Mouse (Mus musculus) hindbrain, embryonic 14.5 days (tissue): ENCODE data around the gene Bdnf. TPM values are rescaled to one million over a fixed set of nuclear protein-coding genes. Genes with fewer than 3 reads are reported as not detected.
A peak's percentile ranks its signal among the peaks of the same experiment; 100 is the strongest.

Experiments used
- ATAC-seq: fragments of 200-750 bp; cut with Nextera tagmentation; 2 replicates; pipeline ENCODE4 v1.8.0; 2017; ENCODE audit warnings: moderate number of reproducible peaks, mild to moderate bottlenecking, moderate TSS enrichment, moderate library complexity; ENCODE audit not compliant: low FRiP score
- DNase-seq: peaks from one replicate; pipeline ENCODE4 v3.0.0-alpha.2; 2015; ENCODE audit warnings: low spot score
- H3K27ac ChIP-seq: fragments of 300-500 bp; sonication (generic); 2 replicates; pipeline ENCODE4 v1.5.1; 2014; ENCODE audit warnings: mild to moderate bottlenecking, moderate library complexity
- H3K27me3 ChIP-seq: fragments of 300-500 bp; sonication (generic); 2 replicates; pipeline ENCODE4 v1.6.1; 2014; ENCODE audit warnings: mild to moderate bottlenecking, low read length, mixed read lengths; ENCODE audit not compliant: control insufficient read depth, insufficient read depth
- H3K36me3 ChIP-seq: fragments of 300-500 bp; sonication (generic); replicated peaks from 2 replicates; pipeline ENCODE4 v1.6.1; 2014; ENCODE audit not compliant: control insufficient read depth, insufficient read depth
- H3K4me1 ChIP-seq: fragments of 300-500 bp; sonication (generic); replicated peaks from 2 replicates; pipeline ENCODE4 v1.6.1; 2014; ENCODE audit warnings: antibody characterized with exemption, low read length, mixed read lengths; ENCODE audit not compliant: control insufficient read depth, insufficient read depth
- H3K4me2 ChIP-seq: fragments of 300-500 bp; sonication (generic); replicated peaks from 2 replicates; pipeline ENCODE4 v1.6.1; 2014; ENCODE audit warnings: mild to moderate bottlenecking, moderate library complexity
- H3K4me3 ChIP-seq: fragments of 300-500 bp; sonication (generic); replicated peaks from 2 replicates; pipeline ENCODE4 v1.5.1; 2014; ENCODE audit warnings: mild to moderate bottlenecking, low read length
- H3K9ac ChIP-seq: fragments of 300-500 bp; sonication (generic); 2 replicates; pipeline ENCODE4 v1.6.1; 2014
- H3K9me3 ChIP-seq: fragments of 300-500 bp; sonication (generic); 2 replicates; pipeline ENCODE4 v1.6.1; 2016; ENCODE audit warnings: low read length; ENCODE audit not compliant: control insufficient read depth
- WGBS: fragments of 180-500 bp; shearing (Covaris S2); extraction: QIAGEN DNeasy Blood & Tissue Kit; methylation state at CpG from one replicate; pipeline ENCODE4 v1.1.7; 2014; 5-methylcytosine and 5-hydroxymethylcytosine counted together
- polyA plus RNA-seq: library from polyadenylated mRNA; unstranded; fragments of >200 nt; fragmentation: Nextera tagmentation; extraction: Ambion mirVana; gene quantifications from 2 replicates; pipeline ENCODE4 v1.2.1, GENCODE M21; 2014

Bdnf gene
- polyA plus RNA-seq, 1 experiment from 2014 or later = 4.2 TPM

DNA sequence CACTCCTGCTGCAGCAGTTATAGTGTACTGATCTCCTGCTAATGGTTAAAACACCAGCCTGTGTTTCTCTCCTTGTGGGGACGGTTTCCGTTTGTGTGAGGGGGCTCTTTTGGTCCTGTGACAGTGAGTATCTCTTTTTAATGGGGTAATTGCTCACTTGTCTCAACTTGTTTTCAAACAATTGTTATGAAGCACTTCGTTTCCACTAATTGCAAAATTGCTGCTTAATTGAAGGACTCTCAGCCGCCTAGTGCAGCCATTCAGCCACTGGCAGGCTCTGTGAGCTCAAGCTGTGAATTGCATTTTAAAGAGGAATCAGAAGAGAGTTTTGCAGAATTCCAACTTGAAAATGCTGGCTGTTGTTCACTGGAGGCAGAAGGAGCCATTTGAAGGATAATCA is 22.7 kb downstream of the Bdnf start:
- H3K36me3 ChIP-seq = no peaks in the 10 kb centered on the region
- ATAC-seq (no peak), DNase-seq (no peak)
- no peak overlapping the region for H3K27ac ChIP-seq
- H3K4me3 ChIP-seq = no peak overlapping the region
- H3K4me1 ChIP-seq = peaks cover 16% of the 10 kb centered on the region
- H3K9me3 ChIP-seq = no peaks in the 10 kb centered on the region
- H3K27me3 ChIP-seq = peaks cover 14% of the 10 kb centered on the region; the same call in 1 of the 2 replicates
- no peak overlapping the region for H3K9ac ChIP-seq
- 6% methylated on average over 4 of the region's 4 CpGs for WGBS
- H3K4me2 ChIP-seq = peak overlapping the region; percentile 24

DNA sequence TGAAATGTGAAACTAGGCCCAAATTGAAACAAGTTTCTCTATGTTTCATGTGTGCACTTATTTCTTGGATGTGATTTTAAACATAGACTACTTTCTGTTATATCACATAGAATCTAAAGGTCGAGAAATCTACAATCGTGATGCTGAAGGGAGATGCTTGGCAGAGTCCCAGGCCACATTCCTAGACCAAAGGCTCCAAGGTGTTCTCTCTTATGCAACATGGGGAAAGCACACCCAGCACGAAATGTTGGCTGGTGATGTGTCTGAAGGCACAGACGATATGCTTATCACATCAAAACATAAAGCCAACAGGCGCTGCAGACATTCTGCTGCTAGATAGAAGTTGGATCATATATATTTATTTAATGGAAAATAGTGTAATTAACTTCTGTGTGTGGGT is 25.8 kb downstream of the Bdnf start:
- H3K36me3 ChIP-seq = no peaks in the 10 kb centered on the region
- no peaks in the 10 kb centered on the region for H3K4me1 ChIP-seq
- H3K9me3 ChIP-seq = no peaks in the 10 kb centered on the region
- H3K27me3 ChIP-seq = 0 out of 2 replicates have a peak, but pooled peaks cover 5% of the 10 kb centered on the region
- H3K4me2 ChIP-seq = no peak overlapping the region
- no peak overlapping the region for H3K9ac ChIP-seq
- WGBS = 85% methylated on average over 5 of the region's 5 CpGs
- no peak for ATAC-seq
- no peak for DNase-seq
- H3K4me3 ChIP-seq = no peak overlapping the region
- no peak overlapping the region for H3K27ac ChIP-seq

- ATAC-seq (no peak), DNase-seq (no peak)
- no peak overlapping the region for H3K4me3 ChIP-seq
- H3K9me3 ChIP-seq = no peaks in the 10 kb centered on the region
- no peaks in the 10 kb centered on the region for H3K27me3 ChIP-seq
- no peaks in the 10 kb centered on the region for H3K36me3 ChIP-seq
- H3K4me1 ChIP-seq = no peaks in the 10 kb centered on the region
- H3K9ac ChIP-seq = no peak overlapping the region
- H3K4me2 ChIP-seq = no peak overlapping the region
- H3K27ac ChIP-seq = no peak overlapping the region
- WGBS = 88% methylated on average over 4 of the region's 4 CpGs
Measured at GRCm38 (mm10) chr2:109703588-109703987, 29.1 kb downstream of the Bdnf start.

- no peak overlapping the region for H3K27ac ChIP-seq
- H3K36me3 ChIP-seq = no peaks in the 10 kb centered on the region
- no peak overlapping the region for H3K4me2 ChIP-seq
- WGBS = 93% methylated on average over 5 of the region's 5 CpGs
- no peaks in the 10 kb centered on the region for H3K27me3 ChIP-seq
- no peak overlapping the region for H3K9ac ChIP-seq
- ATAC-seq (no peak), DNase-seq (no peak)
- H3K4me3 ChIP-seq = no peak overlapping the region
- no peaks in the 10 kb centered on the region for H3K9me3 ChIP-seq
- no peaks in the 10 kb centered on the region for H3K4me1 ChIP-seq
Measured at GRCm38 (mm10) chr2:109704053-109704452, 29.6 kb downstream of the Bdnf start.

- Histone ChIP-seq H3K36me3 (no peaks in the 10 kb centered on the region), H3K4me2 (no peak overlapping the region), H3K9ac (no peak overlapping the region), H3K27ac (no peak overlapping the region), H3K4me1 (no peaks in the 10 kb centered on the region), H3K9me3 (no peaks in the 10 kb centered on the region), H3K27me3 (no peaks in the 10 kb centered on the region), H3K4me3 (no peak overlapping the region)
- DNase-seq = no peak
- 69% methylated on average over 8 of the region's 8 CpGs for WGBS
- ATAC-seq = no peak
Measured at GRCm38 (mm10) chr2:109706524-109706923, 32.0 kb downstream of the Bdnf start.

- H3K9me3 ChIP-seq = no peaks in the 10 kb centered on the region
- H3K9ac ChIP-seq = no peak overlapping the region
- no peak overlapping the region for H3K4me2 ChIP-seq
- H3K36me3 ChIP-seq = no peaks in the 10 kb centered on the region
- ATAC-seq (no peak), DNase-seq (no peak)
- H3K4me1 ChIP-seq = no peaks in the 10 kb centered on the region
- no peaks in the 10 kb centered on the region for H3K27me3 ChIP-seq
- 91% methylated on average over 7 of the region's 7 CpGs for WGBS
- H3K4me3 ChIP-seq = no peak overlapping the region
- no peak overlapping the region for H3K27ac ChIP-seq
Measured at GRCm38 (mm10) chr2:109709346-109709745, 34.8 kb downstream of the Bdnf start.

DNA sequence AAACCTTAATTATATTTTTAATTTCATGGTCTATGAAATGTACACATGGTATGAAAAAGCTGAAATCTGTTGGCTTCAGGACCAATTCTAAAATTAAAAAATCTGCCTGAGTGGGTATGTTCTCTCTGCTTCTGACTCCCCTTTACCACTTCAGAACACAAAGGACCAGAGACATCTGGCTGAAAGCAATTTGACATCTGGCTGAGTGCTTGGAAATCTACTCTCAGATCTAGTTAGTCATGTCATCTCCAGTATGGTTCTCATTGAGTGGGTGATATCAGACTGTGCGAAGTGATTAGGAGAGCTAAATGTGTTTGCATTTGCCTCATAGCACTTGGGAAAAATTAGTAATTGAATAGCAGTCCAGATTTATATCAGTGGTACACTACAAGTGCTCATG is 36.5 kb downstream of the Bdnf start:
- no peak overlapping the region for H3K9ac ChIP-seq
- no peaks in the 10 kb centered on the region for H3K36me3 ChIP-seq
- DNase-seq (no peak), ATAC-seq (no peak)
- H3K4me1 ChIP-seq = no peaks in the 10 kb centered on the region
- no peak overlapping the region for H3K4me3 ChIP-seq
- H3K27me3 ChIP-seq = no peaks in the 10 kb centered on the region
- H3K27ac ChIP-seq = no peak overlapping the region
- WGBS = 89% methylated on average over 1 of the region's 1 CpGs
- H3K9me3 ChIP-seq = no peaks in the 10 kb centered on the region
- no peak overlapping the region for H3K4me2 ChIP-seq

DNA sequence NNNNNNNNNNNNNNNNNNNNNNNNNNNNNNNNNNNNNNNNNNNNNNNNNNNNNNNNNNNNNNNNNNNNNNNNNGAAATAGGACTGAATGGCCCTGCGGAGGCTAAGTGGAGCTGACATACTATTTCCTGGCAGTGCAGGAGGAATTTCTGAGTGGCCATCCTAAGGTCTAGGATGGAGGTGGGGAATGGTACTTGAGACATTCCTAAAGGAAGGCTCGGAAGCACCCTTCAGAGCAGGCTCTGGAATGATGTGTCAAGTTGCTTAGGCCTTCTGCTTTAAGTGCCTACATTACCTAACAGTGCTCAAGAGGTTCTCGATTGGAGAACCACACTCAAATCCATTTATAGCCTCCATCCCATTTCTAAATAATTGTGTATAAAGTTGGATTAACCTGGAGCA is 50.8 kb downstream of the Bdnf start:
- no peak overlapping the region for H3K4me3 ChIP-seq
- no peaks in the 10 kb centered on the region for H3K36me3 ChIP-seq
- H3K9ac ChIP-seq = no peak overlapping the region
- H3K9me3 ChIP-seq = no peaks in the 10 kb centered on the region
- ATAC-seq = no peak
- H3K27me3 ChIP-seq = no peaks in the 10 kb centered on the region
- no peak overlapping the region for H3K27ac ChIP-seq
- DNase-seq = no peak
- WGBS = 91% methylated on average over 3 of the region's 3 CpGs
- H3K4me1 ChIP-seq = no peaks in the 10 kb centered on the region
- no peak overlapping the region for H3K4me2 ChIP-seq

GRCm38 (mm10) chr2:109725831-109726230 is 51.3 kb downstream of the Bdnf start:
- no peak overlapping the region for H3K9ac ChIP-seq
- no peak overlapping the region for H3K27ac ChIP-seq
- H3K36me3 ChIP-seq = no peaks in the 10 kb centered on the region
- no peak overlapping the region for H3K4me2 ChIP-seq
- H3K4me3 ChIP-seq = no peak overlapping the region
- no peaks in the 10 kb centered on the region for H3K9me3 ChIP-seq
- ATAC-seq (no peak), DNase-seq (no peak)
- WGBS = 65% methylated on average over 6 of the region's 6 CpGs
- no peaks in the 10 kb centered on the region for H3K4me1 ChIP-seq
- H3K27me3 ChIP-seq = no peaks in the 10 kb centered on the region

GRCm38 (mm10) chr2:109729221-109729620 is 54.7 kb downstream of the Bdnf start:
- no peaks in the 10 kb centered on the region for H3K4me1 ChIP-seq
- ATAC-seq = no peak
- no peak overlapping the region for H3K9ac ChIP-seq
- no peak overlapping the region for H3K27ac ChIP-seq
- no peaks in the 10 kb centered on the region for H3K9me3 ChIP-seq
- DNase-seq = no peak
- H3K36me3 ChIP-seq = no peaks in the 10 kb centered on the region
- 94% methylated on average over 1 of the region's 1 CpGs for WGBS
- no peak overlapping the region for H3K4me2 ChIP-seq
- H3K27me3 ChIP-seq = no peaks in the 10 kb centered on the region
- H3K4me3 ChIP-seq = no peak overlapping the region
